8 mouse cellular contexts compared by ENCODE assay signal in genomic region chr2:102185951-102186561, GRCm38 (mm10). TPM values are rescaled to one million over a fixed set of nuclear protein-coding genes. Genes with fewer than 3 reads are reported as not detected.
DNase-seq lines count a peak whose midpoint lies in the region; ATAC-seq lines count a peak whose summit lies in the region.

TSS of gene Ldlrad3 (minus strand) at chr2:102186385.

- H3K9me3 ChIP-seq in hindbrain, embryonic 14.5 days (ENCODE audit: control insufficient read depth, low read length) = no peaks in the 10 kb centered on the region

- H3K4me3 ChIP-seq in hindbrain, embryonic 14.5 days (replicated peaks; ENCODE audit: low read length) = peak within 1 kb of the TSS; percentile 83

- H3K36me3 ChIP-seq in hindbrain, embryonic 14.5 days (replicated peaks; ENCODE audit: control insufficient read depth, insufficient read depth) = no peaks in the 10 kb centered on the region

- no peaks in the 10 kb centered on the region for H3K27me3 ChIP-seq in hindbrain, embryonic 14.5 days (ENCODE audit: control insufficient read depth, insufficient read depth, low read length)

- H3K27ac ChIP-seq in hindbrain, embryonic 14.5 days = peak within 1 kb of the TSS; percentile 89

- peak; percentile 94 for ATAC-seq in hindbrain, embryonic 14.5 days (ENCODE audit: low FRiP score)

- peak; percentile 80 for DNase-seq in R1 (ENCODE audit: low read depth, low spot score)
- peak; percentile 90 to 95 for DNase-seq in cerebellum, postnatal 25 days
- DNase-seq in frontal cortex, postnatal 25 days (ENCODE audit: low spot score in 2 of 2) = peak; percentile 56 to 71
- DNase-seq in hindbrain, embryonic 14.5 days (ENCODE audit: low spot score) = peak; percentile 76
- peak; percentile 83 to 86 for DNase-seq in layer of hippocampus, postnatal 36 days
- DNase-seq in lung, postnatal 25 days (ENCODE audit: low spot score) = peak; percentile 92
- DNase-seq in retina, adult 2 months (ENCODE audit: low read depth, low spot score) = peak; percentile 50
- DNase-seq in thymus, postnatal 36 days = peak; percentile 84 to 86

- peaks cover 13% of the 10 kb centered on the region for H3K4me1 ChIP-seq in hindbrain, embryonic 14.5 days (replicated peaks; ENCODE audit: control insufficient read depth, insufficient read depth, low read length)

- peak within 1 kb of the TSS; percentile 91 for H3K4me2 ChIP-seq in hindbrain, embryonic 14.5 days (replicated peaks)

- under 1% methylated on average over 64 of the region's 77 CpGs for WGBS in hindbrain, embryonic 14.5 days

- H3K9ac ChIP-seq in hindbrain, embryonic 14.5 days = peak within 1 kb of the TSS; percentile 85

RNA-seq across cellular contexts. Expression of gene Ldlrad3, which starts in this region (rescaled TPM):
- 28.4 and 29.4 TPM in 2 replicates for polyA plus RNA-seq in hindbrain, embryonic 14.5 days (2014; fragmentation: Nextera tagmentation; extraction: Ambion mirVana)
- 1 to 10 TPM; 9.3 to 9.4 TPM for total RNA-seq in layer of hippocampus, postnatal 36 days (2021)

Comparison
In these comparisons a context has a peak if more than half of its experiments do, and no peak if none do; other contexts are left out.
1. Peak in every context shown above with its lines: DNase-seq, ATAC-seq, H3K4me3 ChIP-seq and H3K27ac ChIP-seq.